Mouse (Mus musculus) thymus, postnatal 14 days (tissue): ENCODE measurements around the gene Gm43517.

Experiments used
- DNase-seq: peaks from one replicate; pipeline ENCODE4 v3.0.0; 2021

Gene Gm43517

GRCm38 (mm10) chr12:49384876-49385630 is at the start of gene Gm43517:
TSS of gene Gm43517 (plus strand) at chr12:49385174.
- DNase-seq: peak; percentile 5

- DNase-seq: no peak
These were observed 35.3 kb upstream of the Gm43517 start for GRCm38 (mm10) chr12:49349697-49350096.

GRCm38 (mm10) chr12:49368931-49369330 is 16.0 kb upstream of the Gm43517 start:
- DNase-seq: no peak

- DNase-seq: no peak
These were observed 12.8 kb upstream of the Gm43517 start for GRCm38 (mm10) chr12:49372170-49372569.

- DNase-seq: no peak
These were observed 11.8 kb upstream of the Gm43517 start for GRCm38 (mm10) chr12:49373176-49373575.

GRCm38 (mm10) chr12:49373821-49374605 is 11.0 kb upstream of the Gm43517 start:
- DNase-seq: no peak

- DNase-seq: no peak
These were observed 10.4 kb upstream of the Gm43517 start for GRCm38 (mm10) chr12:49374606-49374995.

GRCm38 (mm10) chr12:49375427-49376317 is 9.3 kb upstream of the Gm43517 start:
- no peak for DNase-seq

GRCm38 (mm10) chr12:49376318-49376992 is 8.5 kb upstream of the Gm43517 start:
- no peak for DNase-seq

GRCm38 (mm10) chr12:49377281-49377970 is 7.5 kb upstream of the Gm43517 start:
- no peak for DNase-seq

- no peak for DNase-seq
These were observed 6.1 kb upstream of the Gm43517 start for GRCm38 (mm10) chr12:49378920-49379319.

GRCm38 (mm10) chr12:49379446-49379845 is 5.5 kb upstream of the Gm43517 start:
- DNase-seq: no peak

GRCm38 (mm10) chr12:49380442-49380841 is 4.5 kb upstream of the Gm43517 start:
- DNase-seq: no peak

- no peak for DNase-seq
These were observed 3.9 kb upstream of the Gm43517 start for GRCm38 (mm10) chr12:49381031-49381525.

- DNase-seq: no peak
These were observed 3.1 kb upstream of the Gm43517 start for GRCm38 (mm10) chr12:49381721-49382365.

- DNase-seq: no peak
These were observed 2.1 kb upstream of the Gm43517 start, which contains the start of gene Foxg1 for GRCm38 (mm10) chr12:49382565-49383520. TSS of gene Foxg1 (plus strand) at chr12:49382660.

GRCm38 (mm10) chr12:49383521-49384133 is 1.3 kb upstream of the Gm43517 start:
- DNase-seq: no peak

- no peak for DNase-seq
These were observed 589 bp upstream of the Gm43517 start for GRCm38 (mm10) chr12:49384295-49384875.

- DNase-seq: no peak
These were observed 637 bp downstream of the Gm43517 start for GRCm38 (mm10) chr12:49385631-49385990.
